Mouse (Mus musculus): ENCODE measurements at regions not wholly inside any gene's neighbourhood (a gene's known extent, or its start where the extent isn't known, plus 50 kb on each side); places are given as distances from the start of the nearest gene placed in this dataset.

GRCm38 (mm10) chr3:60768996-60769395 lies 233.6 kb upstream of the P2ry1 start:
- no peak overlapping the region for H3K27ac ChIP-seq (replicated peaks)
- H3K9me3 ChIP-seq = no peaks in the 10 kb centered on the region
- no peaks in the 10 kb centered on the region for H3K36me3 ChIP-seq
- H3K27me3 ChIP-seq = no peaks in the 10 kb centered on the region
- no peak overlapping the region for H3K9ac ChIP-seq
- no peak overlapping the region for H3K4me3 ChIP-seq
- no peak overlapping the region for H3K4me2 ChIP-seq
- ATAC-seq (ENCODE audit: low read depth) = no peak
- H3K4me1 ChIP-seq (replicated peaks) = no peaks in the 10 kb centered on the region

DNA sequence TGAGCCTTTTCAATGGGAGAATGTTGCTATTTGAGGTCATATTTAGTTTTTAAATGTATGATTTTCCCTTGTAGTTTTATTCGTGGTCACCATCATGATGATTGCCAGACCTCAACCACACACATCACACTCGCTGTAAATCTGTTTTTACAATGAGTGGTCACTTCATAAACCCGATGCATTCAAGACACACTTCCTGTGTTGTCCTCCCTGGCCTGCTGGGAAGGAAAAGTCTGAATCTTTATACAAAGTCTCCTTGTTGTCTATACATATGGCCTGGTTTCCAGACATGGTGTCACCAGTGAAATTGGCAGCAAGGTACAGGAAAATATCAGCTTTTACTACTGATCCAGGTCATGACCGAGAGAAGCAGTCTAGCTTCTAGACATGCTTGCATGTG lies 230.7 kb upstream of the P2ry1 start:
- H3K4me3 ChIP-seq = no peak overlapping the region
- H3K27ac ChIP-seq (replicated peaks) = no peak overlapping the region
- ATAC-seq (ENCODE audit: low read depth) = no peak
- H3K4me1 ChIP-seq (replicated peaks) = no peaks in the 10 kb centered on the region
- H3K9ac ChIP-seq = no peak overlapping the region
- H3K9me3 ChIP-seq = no peaks in the 10 kb centered on the region
- H3K27me3 ChIP-seq = no peaks in the 10 kb centered on the region
- H3K4me2 ChIP-seq = no peak overlapping the region
- 85% methylated on average over 4 of the region's 4 CpGs for WGBS
- H3K36me3 ChIP-seq = no peaks in the 10 kb centered on the region

GRCm38 (mm10) chr3:60773383-60773782 lies 229.2 kb upstream of the P2ry1 start:
- ATAC-seq (ENCODE audit: low read depth) = no peak
- WGBS = 82% methylated on average over 3 of the region's 3 CpGs
- Histone ChIP-seq H3K27ac (replicated peaks) (no peak overlapping the region), H3K4me1 (replicated peaks) (no peaks in the 10 kb centered on the region), H3K9me3 (no peaks in the 10 kb centered on the region), H3K4me3 (no peak overlapping the region), H3K4me2 (no peak overlapping the region), H3K27me3 (no peaks in the 10 kb centered on the region), H3K9ac (no peak overlapping the region), H3K36me3 (no peaks in the 10 kb centered on the region)

- Histone ChIP-seq H3K4me2 (no peak overlapping the region), H3K9me3 (no peaks in the 10 kb centered on the region), H3K4me1 (replicated peaks) (peaks cover 9% of the 10 kb centered on the region; the same call in 1 of the 2 replicates), H3K4me3 (no peak overlapping the region), H3K27me3 (no peaks in the 10 kb centered on the region), H3K36me3 (no peaks in the 10 kb centered on the region), H3K27ac (replicated peaks) (no peak overlapping the region), H3K9ac (no peak overlapping the region)
- ATAC-seq (ENCODE audit: low read depth) = 0 out of 2 replicates have a peak, but pooled peaks have one; percentile 40
- WGBS = 55% methylated on average over 9 of the region's 9 CpGs
Observed at GRCm38 (mm10) chr3:60785137-60785875, 217.3 kb upstream of the P2ry1 start.

DNA sequence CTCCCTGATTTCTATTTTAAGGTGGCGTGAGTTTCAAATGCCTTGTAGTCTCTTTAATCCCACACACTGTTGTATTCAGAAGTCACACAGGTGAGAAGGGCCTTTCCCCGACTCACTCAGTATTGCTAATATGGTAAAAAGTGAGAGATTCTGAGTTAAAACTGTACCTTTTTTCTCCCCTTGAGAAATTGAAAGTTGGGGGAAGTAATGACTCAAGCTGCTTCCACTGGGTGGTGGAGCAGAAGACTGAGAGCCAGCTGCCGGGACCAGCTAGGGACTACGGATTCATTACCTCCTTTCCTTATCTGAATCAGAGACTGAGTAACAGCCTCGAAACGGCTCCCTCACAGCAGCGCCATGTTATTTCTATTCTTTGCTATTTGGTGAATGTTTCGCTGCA lies 214.6 kb upstream of the P2ry1 start:
- 78% methylated on average over 8 of the region's 8 CpGs for WGBS
- Histone ChIP-seq H3K9me3 (no peaks in the 10 kb centered on the region), H3K4me3 (no peak overlapping the region), H3K4me1 (replicated peaks) (peaks cover 9% of the 10 kb centered on the region; the same call in 1 of the 2 replicates), H3K27ac (replicated peaks) (no peak overlapping the region), H3K4me2 (no peak overlapping the region), H3K36me3 (no peaks in the 10 kb centered on the region), H3K27me3 (no peaks in the 10 kb centered on the region), H3K9ac (no peak overlapping the region)
- ATAC-seq (ENCODE audit: low read depth) = no peak

GRCm38 (mm10) chr3:60789441-60789840 lies 213.2 kb upstream of the P2ry1 start:
- Histone ChIP-seq H3K4me1 (replicated peaks) (peaks cover 9% of the 10 kb centered on the region; the same call in 1 of the 2 replicates), H3K27ac (replicated peaks) (no peak overlapping the region), H3K4me3 (no peak overlapping the region), H3K4me2 (no peak overlapping the region), H3K9me3 (no peaks in the 10 kb centered on the region), H3K27me3 (no peaks in the 10 kb centered on the region), H3K36me3 (no peaks in the 10 kb centered on the region), H3K9ac (no peak overlapping the region)
- WGBS = 80% methylated on average over 4 of the region's 4 CpGs
- no peak for ATAC-seq (ENCODE audit: low read depth)

- Histone ChIP-seq H3K27ac (replicated peaks) (no peak overlapping the region), H3K4me2 (no peak overlapping the region), H3K4me3 (no peak overlapping the region), H3K9ac (no peak overlapping the region), H3K36me3 (no peaks in the 10 kb centered on the region), H3K9me3 (no peaks in the 10 kb centered on the region), H3K27me3 (no peaks in the 10 kb centered on the region), H3K4me1 (replicated peaks) (no peaks in the 10 kb centered on the region)
- WGBS = 61% methylated on average over 4 of the region's 4 CpGs
- no peak for ATAC-seq (ENCODE audit: low read depth)
Observed at GRCm38 (mm10) chr3:60792166-60792565, 210.4 kb upstream of the P2ry1 start.

GRCm38 (mm10) chr3:60796207-60796606 lies 206.4 kb upstream of the P2ry1 start:
- no peaks in the 10 kb centered on the region for H3K9me3 ChIP-seq
- no peak for ATAC-seq (ENCODE audit: low read depth)
- H3K27me3 ChIP-seq = no peaks in the 10 kb centered on the region

DNA sequence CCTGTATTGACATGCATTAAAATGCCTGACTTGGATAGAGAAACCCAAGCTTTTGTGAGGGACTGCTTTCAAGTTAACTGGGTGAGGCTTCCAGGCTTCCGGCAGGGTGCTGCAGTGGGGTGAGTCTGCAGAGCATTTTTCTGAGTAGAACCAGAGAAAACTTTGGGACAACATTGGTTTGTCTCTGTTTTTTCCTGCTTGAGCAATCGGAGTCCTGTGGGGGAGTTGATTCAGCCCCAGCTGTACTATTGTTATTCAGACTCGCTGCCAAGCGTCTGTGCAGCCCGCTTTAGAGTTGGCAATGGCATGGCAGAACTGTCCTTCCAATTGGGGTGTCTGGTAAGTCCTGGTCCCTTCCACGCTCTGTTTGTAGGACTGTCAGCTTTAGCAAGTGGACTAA lies 204.8 kb upstream of the P2ry1 start:
- WGBS = 80% methylated on average over 6 of the region's 6 CpGs
- no peak overlapping the region for H3K4me2 ChIP-seq
- no peak overlapping the region for H3K9ac ChIP-seq
- no peaks in the 10 kb centered on the region for H3K27me3 ChIP-seq
- ATAC-seq (ENCODE audit: low read depth) = no peak
- H3K36me3 ChIP-seq = no peaks in the 10 kb centered on the region
- no peaks in the 10 kb centered on the region for H3K9me3 ChIP-seq
- no peaks in the 10 kb centered on the region for H3K4me1 ChIP-seq (replicated peaks)
- no peak overlapping the region for H3K4me3 ChIP-seq
- H3K27ac ChIP-seq (replicated peaks) = no peak overlapping the region

More at GRCm38 (mm10) chr3:60796207-60796606, 206.4 kb upstream of the P2ry1 start:
- Histone ChIP-seq H3K27ac (replicated peaks) (no peak overlapping the region), H3K4me2 (no peak overlapping the region), H3K4me1 (replicated peaks) (no peaks in the 10 kb centered on the region), H3K4me3 (no peak overlapping the region), H3K36me3 (no peaks in the 10 kb centered on the region), H3K9ac (no peak overlapping the region)
- 90% methylated on average over 2 of the region's 2 CpGs for WGBS

DNA sequence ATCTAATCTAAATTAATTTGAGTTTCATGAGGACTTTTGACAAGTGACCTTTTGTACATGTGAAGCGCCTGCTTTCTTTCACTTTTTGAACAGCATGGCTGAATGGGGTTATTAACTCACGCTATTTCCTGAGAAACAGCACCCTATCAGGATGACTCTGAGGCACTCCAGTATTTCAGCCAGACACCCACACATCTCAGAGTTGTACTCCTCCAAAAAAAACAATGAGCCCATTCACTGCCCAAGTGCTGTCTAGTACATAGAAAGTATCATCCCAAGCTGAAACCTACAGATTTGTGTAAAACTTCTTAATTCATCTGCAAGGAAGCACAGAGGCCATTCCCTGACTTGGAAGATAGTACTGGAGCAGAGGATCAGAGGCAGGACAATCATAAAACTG lies 204.1 kb upstream of the P2ry1 start:
- Histone ChIP-seq H3K9me3 (no peaks in the 10 kb centered on the region), H3K4me3 (no peak overlapping the region), H3K9ac (no peak overlapping the region), H3K36me3 (no peaks in the 10 kb centered on the region), H3K4me2 (no peak overlapping the region), H3K27ac (replicated peaks) (no peak overlapping the region), H3K27me3 (no peaks in the 10 kb centered on the region), H3K4me1 (replicated peaks) (no peaks in the 10 kb centered on the region)
- ATAC-seq (ENCODE audit: low read depth) = no peak
- WGBS = 73% methylated on average over 2 of the region's 2 CpGs

DNA sequence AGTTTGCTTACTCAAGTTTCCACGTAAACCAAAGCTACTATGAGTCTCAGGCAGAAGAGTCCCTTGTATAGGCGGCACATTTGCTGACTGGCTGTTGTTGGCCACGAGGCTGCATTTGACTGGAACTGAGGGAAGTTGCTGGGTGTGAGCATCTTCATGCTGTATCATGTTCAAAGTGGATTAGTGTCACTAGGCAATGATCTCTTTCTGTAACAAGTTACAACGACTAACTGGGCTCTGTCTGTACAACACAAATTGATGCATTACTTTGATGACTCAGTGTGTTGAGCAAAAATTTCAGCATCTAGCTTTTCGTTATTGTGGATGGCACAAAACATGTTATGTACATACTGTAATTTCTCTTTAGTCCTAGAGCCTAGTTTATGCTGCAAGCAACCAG lies 203.7 kb upstream of the P2ry1 start:
- Histone ChIP-seq H3K4me1 (replicated peaks) (no peaks in the 10 kb centered on the region), H3K9ac (no peak overlapping the region), H3K27ac (replicated peaks) (no peak overlapping the region), H3K9me3 (no peaks in the 10 kb centered on the region), H3K4me2 (no peak overlapping the region), H3K27me3 (no peaks in the 10 kb centered on the region), H3K4me3 (no peak overlapping the region), H3K36me3 (no peaks in the 10 kb centered on the region)
- ATAC-seq (ENCODE audit: low read depth) = no peak
- 85% methylated on average over 5 of the region's 5 CpGs for WGBS

DNA sequence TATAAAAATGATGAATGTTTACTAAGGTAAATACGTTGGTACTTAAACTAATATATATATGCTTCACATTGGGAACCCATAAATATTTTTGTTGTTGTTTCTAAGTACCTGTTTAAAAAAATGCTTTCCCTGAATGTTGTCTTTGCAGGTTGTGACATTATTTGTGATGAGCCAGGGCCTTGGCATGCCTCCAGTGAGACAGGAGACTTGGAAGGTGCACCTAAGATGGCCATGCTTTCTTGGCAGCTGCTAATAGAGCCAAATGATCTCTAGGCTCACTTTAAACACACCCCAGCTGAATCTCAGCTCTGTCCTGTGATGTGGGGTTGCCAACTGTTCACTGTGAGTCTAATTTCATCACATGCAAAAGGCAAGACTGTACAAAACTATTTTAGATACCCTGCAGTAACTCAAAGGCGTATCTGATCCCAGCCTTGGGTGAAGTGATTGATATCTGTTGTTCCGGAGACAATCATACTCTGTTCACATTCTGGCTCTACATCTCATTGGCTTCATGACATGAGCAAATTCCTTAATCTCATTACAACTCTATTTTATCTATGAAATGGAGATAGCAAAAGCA lies 197.8 kb upstream of the P2ry1 start:
- Histone ChIP-seq H3K4me2 (no peak overlapping the region), H3K4me1 (replicated peaks) (no peaks in the 10 kb centered on the region), H3K27me3 (no peaks in the 10 kb centered on the region), H3K4me3 (no peak overlapping the region), H3K27ac (replicated peaks) (no peak overlapping the region), H3K9ac (no peak overlapping the region), H3K9me3 (no peaks in the 10 kb centered on the region), H3K36me3 (no peaks in the 10 kb centered on the region)
- WGBS = 82% methylated on average over 3 of the region's 3 CpGs
- no peak for ATAC-seq (ENCODE audit: low read depth)

DNA sequence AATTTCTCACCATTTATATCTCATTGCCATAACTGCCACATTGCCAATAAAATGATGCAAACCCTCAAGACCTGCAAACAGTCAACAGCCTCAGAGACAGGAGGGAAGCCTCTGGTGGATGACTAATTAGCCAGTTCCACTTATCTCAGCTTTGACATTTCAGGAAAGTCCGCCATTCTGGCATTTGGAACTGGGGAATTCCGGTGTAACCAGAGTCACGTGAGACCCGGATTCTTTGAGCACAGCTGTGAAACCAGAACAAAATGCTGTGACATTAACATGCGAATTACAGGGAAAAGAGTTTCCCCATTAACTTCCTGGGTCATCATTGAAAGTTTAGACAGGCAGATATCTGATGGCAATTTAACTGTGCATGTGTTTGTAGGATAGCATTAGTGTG lies 190.7 kb upstream of the P2ry1 start:
- H3K9ac ChIP-seq = no peak overlapping the region
- H3K9me3 ChIP-seq = no peaks in the 10 kb centered on the region
- WGBS = 75% methylated on average over 5 of the region's 5 CpGs

More for the DNA sequence above, 190.7 kb upstream of the P2ry1 start:
- Histone ChIP-seq H3K36me3 (no peaks in the 10 kb centered on the region), H3K4me1 (replicated peaks) (no peaks in the 10 kb centered on the region), H3K4me2 (no peak overlapping the region), H3K27ac (replicated peaks) (no peak overlapping the region), H3K4me3 (no peak overlapping the region), H3K27me3 (no peaks in the 10 kb centered on the region)
- no peak for ATAC-seq (ENCODE audit: low read depth)

Data from neural tube, embryonic 13.5 days (tissue).